Mouse (Mus musculus): ENCODE measurements around the gene Eid1. TPM values are rescaled to one million over a fixed set of nuclear protein-coding genes. Genes with fewer than 3 reads are reported as not detected.

Eid1 gene
- 10 to 100 TPM; 52.2 to 58.0 TPM for total RNA-seq (2021)

DNA sequence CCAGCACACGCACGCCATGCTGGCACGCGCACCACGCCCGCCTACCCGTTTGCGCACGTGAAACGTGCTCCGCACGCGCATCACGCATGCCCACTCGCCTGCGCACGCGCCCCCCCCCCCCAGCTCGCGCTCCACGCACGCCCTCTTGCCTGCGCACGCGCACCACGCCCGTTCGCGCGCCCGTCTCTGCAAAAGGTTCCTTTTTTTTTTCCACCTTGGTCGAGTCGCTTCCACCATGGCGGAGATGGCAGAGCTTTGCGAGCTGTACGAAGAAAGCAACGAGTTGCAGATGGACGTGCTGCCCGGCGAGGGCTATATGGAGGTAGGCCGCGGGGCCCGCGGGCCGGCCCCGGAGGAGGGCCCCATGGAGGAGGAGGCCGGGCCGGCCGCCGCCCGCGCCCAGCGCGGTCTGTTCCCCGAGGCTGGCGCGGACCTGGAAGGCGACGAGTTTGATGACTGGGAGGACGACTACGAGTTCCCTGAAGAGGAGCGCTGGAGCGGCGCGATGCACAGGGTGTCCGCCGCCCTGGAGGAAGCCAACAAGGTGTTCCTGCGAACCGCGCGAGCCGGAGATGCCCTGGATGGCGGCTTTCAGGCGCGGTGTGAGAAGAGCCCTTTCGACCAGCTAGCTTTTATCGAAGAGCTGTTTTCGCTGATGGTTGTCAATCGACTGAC lies at the start of gene Eid1:
Gene Eid1 (plus strand): TSS at position 139 of the 675 bp plus-strand sequence.
- DNase-seq: peak; percentile 78 to 84
- intact Hi-C loops (cut with DNase I): loop anchor here (10.0 kb wide), 1 partner anchor 1262 kb away; the partner anchor contains the start of gene Sppl2a

GRCm38 (mm10) chr2:125623211-125623610 lies 49.7 kb upstream of the Eid1 start:
- intact Hi-C loops (cut with DNase I): no loop called here
- no peak for DNase-seq

GRCm38 (mm10) chr2:125624127-125624685 lies 48.7 kb upstream of the Eid1 start:
- intact Hi-C loops (cut with DNase I): no loop called here
- DNase-seq: no peak

- intact Hi-C loops (cut with DNase I): no loop called here
- peak; percentile 97 to 98 for DNase-seq
Measured at GRCm38 (mm10) chr2:125624837-125625351, 48.0 kb upstream of the Eid1 start, which contains the start of gene Cep152. Gene Cep152 (minus strand): TSS chr2:125625113.

- DNase-seq: no peak
- intact Hi-C loops (cut with DNase I): no loop called here
Measured at GRCm38 (mm10) chr2:125626536-125626935, 46.4 kb upstream of the Eid1 start.

DNA sequence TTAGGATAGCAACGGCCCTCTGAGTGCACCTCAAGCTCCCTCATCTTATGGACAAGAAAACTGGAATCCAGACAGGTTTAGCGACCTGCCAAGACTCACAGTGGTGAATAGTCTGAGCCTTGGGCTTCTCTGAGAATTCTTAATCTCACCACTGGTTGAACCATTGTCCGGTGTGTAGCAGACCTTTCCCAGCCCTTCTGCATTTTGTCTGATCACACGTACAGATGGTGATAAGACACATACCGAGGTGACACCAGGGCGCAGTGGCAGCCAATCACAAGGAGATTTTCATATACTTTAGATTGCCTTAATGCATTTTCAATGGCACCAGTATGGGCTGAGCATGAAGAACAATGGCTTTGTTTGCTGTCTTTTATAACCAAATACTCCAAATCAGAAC lies 44.4 kb upstream of the Eid1 start:
- no peak for DNase-seq
- intact Hi-C loops (cut with DNase I): no loop called here

DNA sequence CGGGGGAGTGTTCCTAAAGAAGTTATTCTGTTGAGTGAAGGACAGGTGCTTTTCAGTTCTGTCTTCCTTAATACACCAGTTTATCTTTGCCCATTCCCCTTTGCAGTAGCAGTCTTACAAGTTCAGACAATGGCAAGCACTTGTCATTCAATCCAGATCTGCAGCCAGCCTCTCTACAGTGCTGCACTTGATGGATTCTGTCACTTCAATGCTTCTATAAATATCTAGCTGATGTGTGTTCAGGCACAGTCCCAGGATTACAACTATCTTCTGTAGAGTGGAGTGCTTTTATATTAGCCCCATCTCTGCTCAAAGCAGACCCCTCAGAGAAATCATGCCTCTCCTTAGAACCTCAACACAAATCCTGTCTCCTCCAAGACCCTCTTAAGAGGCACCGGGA lies 42.9 kb upstream of the Eid1 start:
- intact Hi-C loops (cut with DNase I): no loop called here
- no peak for DNase-seq

- DNase-seq: no peak
- intact Hi-C loops (cut with DNase I): no loop called here
Measured at GRCm38 (mm10) chr2:125637331-125637730, 35.6 kb upstream of the Eid1 start.

- intact Hi-C loops (cut with DNase I): no loop called here
- no peak for DNase-seq
Measured at GRCm38 (mm10) chr2:125644912-125645311, 28.0 kb upstream of the Eid1 start.

GRCm38 (mm10) chr2:125650038-125650437 lies 22.9 kb upstream of the Eid1 start:
- intact Hi-C loops (cut with DNase I): loop anchor here (10.0 kb wide), 1 partner anchor 205 kb away; the partner anchor contains the start of genes Cops2 and Galk2
- no peak for DNase-seq

DNA sequence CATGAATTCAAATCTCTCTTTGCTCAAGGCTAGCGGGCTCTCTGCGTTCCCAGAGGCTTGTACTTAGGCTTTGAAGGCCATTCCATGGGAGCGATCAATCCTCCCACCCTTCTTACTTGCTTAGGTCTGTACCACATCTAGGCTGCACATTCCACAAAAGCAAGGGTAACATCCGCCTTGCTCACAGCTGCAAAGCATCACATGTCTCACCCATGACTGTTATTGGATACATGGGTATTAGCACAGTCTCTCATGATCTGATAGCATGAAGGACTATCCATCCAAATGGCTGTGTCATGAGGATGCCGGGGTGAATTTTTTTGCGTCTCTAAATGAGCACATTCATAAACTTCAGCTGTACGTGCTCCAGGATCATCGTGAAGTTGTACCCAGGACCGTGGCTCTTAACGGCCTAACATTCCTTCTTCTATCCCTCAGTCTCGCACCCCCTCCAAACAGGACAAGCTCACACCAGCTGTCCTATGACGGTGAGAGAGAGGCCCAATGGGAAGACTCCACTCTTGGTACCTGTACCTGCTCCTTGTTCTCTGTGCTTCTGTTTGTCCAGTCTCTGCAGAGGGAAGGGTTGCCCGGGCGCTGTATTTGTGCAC lies 22.0 kb upstream of the Eid1 start:
- no peak for DNase-seq
- intact Hi-C loops (cut with DNase I): loop anchor here (10.0 kb wide), 1 partner anchor 204 kb away; the partner anchor contains the start of genes Cops2 and Galk2

DNA sequence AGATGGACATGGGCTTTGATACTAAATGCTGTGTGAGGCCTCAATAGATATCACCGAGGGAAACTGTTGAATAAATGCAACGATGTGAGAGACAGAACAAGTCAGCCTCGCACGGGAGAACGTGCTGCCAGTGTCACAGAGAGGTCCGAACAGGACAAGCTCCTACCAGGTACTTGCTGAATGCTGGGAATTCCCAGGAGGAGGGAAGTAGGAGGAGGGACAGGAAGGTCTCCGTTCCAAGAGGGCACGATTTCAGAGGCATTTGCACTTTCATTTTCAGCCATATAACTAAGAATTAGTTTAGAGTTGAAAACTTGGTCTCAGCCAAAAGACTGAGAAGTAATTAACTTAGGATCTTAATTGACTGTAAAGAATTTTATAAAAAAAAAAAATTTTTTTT lies 21.3 kb upstream of the Eid1 start:
- DNase-seq: peak in 1 of 2 experiments; percentile 17
- intact Hi-C loops (cut with DNase I): loop anchor here (10.0 kb wide), 1 partner anchor 203 kb away; the partner anchor contains the start of genes Cops2 and Galk2

DNA sequence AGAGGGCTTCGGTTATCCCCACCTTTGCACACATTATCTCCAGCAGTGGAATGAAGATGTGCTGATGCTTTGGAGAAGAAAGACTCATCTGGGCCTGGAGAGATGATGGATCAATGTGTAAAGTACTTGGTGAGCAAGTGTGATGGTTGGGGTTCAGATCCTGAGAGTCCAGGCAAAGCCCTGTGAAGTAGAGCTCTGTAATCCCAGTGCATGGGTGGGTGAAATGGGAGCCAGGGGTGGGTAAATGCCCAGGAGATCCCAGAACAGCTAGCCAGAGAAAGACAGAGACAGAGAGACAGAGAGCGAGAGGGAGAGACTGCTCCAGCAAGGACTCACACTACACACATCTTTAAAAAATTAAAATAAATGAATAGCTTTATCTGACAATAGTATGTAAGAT lies 19.6 kb upstream of the Eid1 start:
- intact Hi-C loops (cut with DNase I): loop anchor here (10.0 kb wide), 1 partner anchor 202 kb away; the partner anchor contains the start of genes Cops2 and Galk2
- DNase-seq: no peak

- DNase-seq: no peak
- intact Hi-C loops (cut with DNase I): loop anchor here (5.0 to 10.0 kb wide), 2 partner anchors 199 to 867 kb away; partner anchors contain the start of genes Cops2 and Galk2
Measured at GRCm38 (mm10) chr2:125655391-125655790, 17.5 kb upstream of the Eid1 start.

- intact Hi-C loops (cut with DNase I): loop anchor here (1.0 to 10.0 kb wide), 4 partner anchors 71 to 862 kb away; partner anchors contain the start of genes Cops2 and Galk2
- peak; percentile 67 to 70 for DNase-seq
Measured at GRCm38 (mm10) chr2:125659823-125660536, 12.9 kb upstream of the Eid1 start.

DNA sequence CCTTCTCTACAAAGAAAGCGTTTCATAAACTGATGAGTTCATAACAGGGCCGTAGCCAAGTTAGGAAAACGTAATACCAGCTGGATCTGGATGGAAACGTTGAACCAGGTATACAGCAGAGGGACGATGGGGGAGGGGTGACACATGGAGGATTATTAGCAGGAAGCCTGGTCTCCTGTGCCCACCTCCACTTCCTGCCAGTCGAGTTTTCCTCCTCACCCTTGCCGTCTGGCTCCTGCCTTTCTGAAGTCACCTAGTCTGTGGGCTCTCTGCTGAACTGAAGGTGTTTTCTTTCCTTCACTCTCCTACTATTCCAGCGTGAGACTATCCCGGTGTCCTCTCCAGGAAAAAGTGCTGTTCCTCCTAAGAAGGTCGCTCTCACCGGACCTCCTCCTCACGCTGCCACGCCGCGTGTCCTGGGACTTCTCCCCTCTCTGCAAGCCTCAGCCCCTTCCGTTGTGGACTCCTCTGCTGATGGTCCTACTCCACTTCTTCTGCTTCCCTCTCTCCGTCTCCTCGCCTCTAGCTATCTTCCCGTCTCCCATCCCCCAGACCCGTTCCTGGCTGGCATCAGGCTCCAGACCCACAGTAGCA lies 12.3 kb upstream of the Eid1 start:
- DNase-seq: no peak
- intact Hi-C loops (cut with DNase I): loop anchor here (1.0 to 5.0 kb wide), 2 partner anchors 71 to 702 kb away; no protein-coding TSS in a partner anchor

- intact Hi-C loops (cut with DNase I): loop anchor here (5.0 kb wide), 1 partner anchor 701 kb away; no protein-coding TSS in a partner anchor
- no peak for DNase-seq
Measured at GRCm38 (mm10) chr2:125661156-125661555, 11.7 kb upstream of the Eid1 start.

- intact Hi-C loops (cut with DNase I): loop anchor here (5.0 kb wide), 1 partner anchor 700 kb away; no protein-coding TSS in a partner anchor
Measured at GRCm38 (mm10) chr2:125662517-125662916, 10.4 kb upstream of the Eid1 start.

DNA sequence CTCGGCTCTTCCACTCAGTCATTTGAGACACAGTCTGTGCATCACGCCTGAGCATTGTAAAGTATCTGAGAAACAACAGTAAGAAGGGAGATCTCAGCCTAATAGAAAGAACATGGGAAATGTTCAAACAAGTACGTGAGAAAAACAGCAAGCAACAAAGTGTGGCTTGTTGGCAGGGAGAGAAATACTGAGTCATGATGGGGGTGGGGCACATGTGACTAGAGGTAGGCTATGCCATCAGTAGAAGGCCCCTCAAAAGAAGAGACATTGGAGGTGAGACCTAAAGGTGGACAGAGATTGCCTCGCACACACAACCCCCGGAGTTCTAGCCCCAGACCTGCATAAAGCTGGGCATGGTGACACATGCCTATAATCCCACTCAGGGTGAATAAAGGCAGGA lies 7.7 kb upstream of the Eid1 start:
- DNase-seq: no peak
- intact Hi-C loops (cut with DNase I): no loop called here

More at GRCm38 (mm10) chr2:125662517-125662916, 10.4 kb upstream of the Eid1 start:
- no peak for DNase-seq

DNA sequence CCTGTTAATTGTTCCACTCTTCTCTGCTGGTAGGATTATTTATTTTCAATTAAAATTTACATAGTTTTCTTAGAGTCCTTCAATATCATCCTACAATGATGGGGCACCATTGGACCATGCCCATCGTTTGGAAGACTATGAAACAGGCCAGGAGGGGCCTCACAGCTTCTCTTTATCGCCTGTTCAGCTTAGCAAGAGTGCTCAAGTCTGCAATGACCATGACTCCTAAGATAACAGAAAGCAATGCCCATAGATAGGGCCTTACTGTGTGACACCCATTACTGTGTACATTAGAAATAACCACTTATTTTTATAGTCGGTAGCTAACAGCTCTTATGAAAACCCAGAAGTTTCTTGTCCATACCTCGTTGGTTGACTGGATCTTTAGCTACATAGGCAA lies 7.0 kb upstream of the Eid1 start:
- DNase-seq: no peak
- intact Hi-C loops (cut with DNase I): no loop called here

Measured in heart, postnatal 36 days (tissue).